Mouse (Mus musculus) retina, adult 2 months (tissue): ENCODE data around the gene Tuba1a.

ENCODE experiments used
- DNase-seq: peaks from one replicate; pipeline ENCODE4 v3.0.0-alpha.2; 2012; ENCODE audit warnings: low read depth, low spot score

The Tuba1a gene

DNA sequence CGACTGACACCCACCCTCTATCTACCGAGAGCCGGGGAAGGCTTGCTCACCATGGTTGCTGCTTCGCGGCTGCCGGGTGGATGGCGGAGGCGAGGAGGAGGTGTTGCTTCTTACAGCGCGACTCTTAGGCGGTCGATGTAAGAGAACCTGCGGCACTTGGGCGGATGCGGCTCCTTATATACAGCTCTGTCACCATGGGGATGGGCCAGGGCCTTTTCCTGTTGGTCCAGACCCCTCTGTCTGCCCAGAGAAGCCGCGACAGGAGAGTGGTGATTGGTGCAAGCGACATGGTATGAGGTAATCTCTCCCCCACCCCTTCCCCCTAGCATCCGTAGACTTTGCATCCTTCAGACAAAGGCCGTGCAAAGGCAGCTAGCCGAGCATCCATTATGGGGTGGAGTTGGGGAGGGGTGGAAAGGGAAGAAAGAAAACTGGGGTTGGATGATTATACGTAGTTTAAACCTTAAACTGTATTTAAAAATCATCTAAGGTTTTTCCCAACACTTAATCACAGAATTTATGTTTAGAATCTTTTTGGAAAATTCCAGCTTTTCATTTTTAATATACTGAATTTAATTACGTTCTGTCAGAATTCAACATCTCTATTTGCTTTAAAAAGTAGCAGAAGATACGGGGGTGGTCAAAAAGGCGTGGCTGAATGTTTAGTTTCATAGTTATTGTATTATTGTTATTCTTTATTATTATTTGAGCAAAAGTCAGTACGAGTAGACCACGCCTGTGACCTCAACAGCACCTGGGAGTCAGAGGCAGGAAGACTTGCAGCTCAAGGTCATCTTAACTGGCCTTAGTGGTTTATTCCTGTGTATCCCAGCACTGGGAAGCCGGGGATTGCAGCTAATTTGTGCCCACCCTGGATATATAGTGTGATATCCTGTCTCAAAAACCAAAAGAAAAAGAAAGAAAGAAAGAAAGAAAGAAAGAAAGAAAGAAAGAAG lies at the start of gene Tuba1a, which contains the start of gene Gm49450:
Gene Tuba1a, minus strand, starts transcription at position 303 of the 956 bp plus-strand sequence.
Gene Gm49450, minus strand, starts transcription at position 151 of the 956 bp plus-strand sequence.
- DNase-seq: peak; percentile 90

DNA sequence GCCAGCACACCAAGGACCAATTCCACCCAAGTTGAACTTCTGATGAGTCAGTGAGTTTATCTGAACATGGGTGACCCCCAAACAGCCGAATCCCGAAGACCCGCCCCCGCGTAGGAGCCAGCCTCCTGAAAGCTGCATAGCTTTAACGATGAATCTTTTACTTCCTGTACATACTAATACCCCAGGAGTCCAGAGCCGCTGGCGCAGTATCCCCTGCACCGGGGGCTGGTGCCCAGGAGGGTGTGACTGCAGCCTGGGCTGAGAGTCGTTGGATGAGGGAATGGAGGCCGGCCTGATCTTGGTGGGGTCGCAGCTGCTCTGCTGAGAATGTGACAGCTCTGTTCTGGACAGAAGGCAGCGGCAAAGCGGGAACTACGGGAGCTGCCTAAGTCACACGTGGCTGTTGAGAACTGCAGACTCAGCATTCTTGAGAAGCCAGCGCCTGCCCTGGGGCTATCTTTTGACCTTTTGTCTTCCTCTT lies 48.0 kb upstream of the Tuba1a start:
- DNase-seq: no peak

DNA sequence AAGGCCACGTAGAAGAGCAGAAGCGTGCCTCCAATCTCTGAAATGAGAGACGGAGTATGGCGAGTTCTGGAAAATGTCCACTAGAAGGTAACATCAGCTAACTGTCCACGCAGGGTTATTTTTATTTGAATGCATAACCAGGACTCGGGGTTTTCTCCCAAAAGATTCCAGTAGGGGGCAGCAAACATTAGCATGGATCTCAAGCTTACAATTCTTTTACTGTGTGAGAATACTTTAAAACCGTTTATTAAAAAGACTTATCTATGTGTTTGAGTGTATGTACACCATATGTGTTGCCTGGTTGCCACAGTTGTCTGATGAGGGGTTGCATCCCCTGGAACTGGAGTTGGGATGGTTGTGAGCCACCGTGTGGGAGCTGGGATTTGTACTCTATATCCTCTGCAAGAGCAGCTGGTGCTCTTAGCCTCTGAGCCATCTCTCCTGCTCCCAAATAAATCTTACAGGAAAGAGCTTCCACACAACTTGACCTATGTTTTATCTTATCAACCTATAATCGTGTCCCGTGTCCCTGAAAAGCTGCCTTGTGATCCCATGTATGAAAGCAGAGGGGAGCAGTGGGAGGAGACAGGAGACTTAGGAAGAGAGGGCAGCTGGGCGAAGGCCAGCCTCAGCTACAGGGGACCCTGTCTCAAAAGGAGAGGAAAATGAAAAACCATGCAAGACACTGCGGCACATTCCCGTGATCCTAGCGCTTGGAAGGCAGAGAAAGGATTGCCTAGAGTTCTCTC lies 47.2 kb upstream of the Tuba1a start:
- no peak for DNase-seq

- no peak for DNase-seq
These were observed 45.3 kb upstream of the Tuba1a start for GRCm38 (mm10) chr15:98998775-98999157.

- no peak for DNase-seq
These were observed 44.7 kb upstream of the Tuba1a start for GRCm38 (mm10) chr15:98997938-98998774.

GRCm38 (mm10) chr15:98996840-98997239 lies 43.3 kb upstream of the Tuba1a start:
- DNase-seq: no peak

GRCm38 (mm10) chr15:98994957-98995520 lies 41.5 kb upstream of the Tuba1a start:
- no peak for DNase-seq

- DNase-seq: peak; percentile 78
These were observed 40.4 kb upstream of the Tuba1a start for GRCm38 (mm10) chr15:98993865-98994264.

- peak; percentile 79 for DNase-seq
These were observed 39.7 kb upstream of the Tuba1a start for GRCm38 (mm10) chr15:98993093-98993793.

DNA sequence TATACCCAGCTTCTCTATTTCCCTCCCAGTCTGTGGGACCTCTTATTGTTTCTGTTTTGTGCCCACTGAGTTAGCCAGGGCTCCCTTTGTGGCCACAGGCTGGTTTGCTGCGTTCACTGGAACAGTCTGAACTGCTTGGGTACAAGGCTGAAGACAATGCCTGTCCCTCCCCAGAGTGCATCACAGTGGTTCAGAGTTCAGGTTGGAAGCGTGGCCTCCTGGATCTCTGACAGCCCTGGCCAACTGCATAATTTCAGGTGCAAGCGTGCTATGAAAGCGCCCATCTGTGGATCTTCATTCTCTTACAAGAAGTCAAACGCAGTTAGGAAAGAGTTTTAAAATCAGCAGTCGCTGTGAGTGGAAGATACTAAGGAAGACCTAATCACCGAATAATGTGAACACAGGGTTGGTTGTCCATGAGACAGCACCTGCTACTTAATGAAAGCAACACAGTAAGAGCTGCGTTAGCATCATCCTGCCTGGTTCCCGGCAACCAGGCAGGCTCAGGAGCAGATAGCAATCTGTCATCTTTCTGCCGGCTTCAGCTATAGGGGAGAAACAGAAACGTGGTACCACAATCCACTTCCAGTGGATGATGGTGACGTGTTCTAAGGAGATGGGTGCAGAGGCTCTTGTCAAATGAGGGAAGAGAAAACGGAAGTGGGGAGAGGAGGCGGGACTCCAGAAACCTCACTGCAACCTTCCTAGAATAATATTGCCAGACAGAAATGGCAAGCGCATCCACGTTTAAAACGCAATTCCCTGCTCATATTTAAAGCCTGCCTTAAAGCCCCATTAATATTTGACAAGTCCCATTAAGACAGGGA lies 38.8 kb upstream of the Tuba1a start:
- no peak for DNase-seq

DNA sequence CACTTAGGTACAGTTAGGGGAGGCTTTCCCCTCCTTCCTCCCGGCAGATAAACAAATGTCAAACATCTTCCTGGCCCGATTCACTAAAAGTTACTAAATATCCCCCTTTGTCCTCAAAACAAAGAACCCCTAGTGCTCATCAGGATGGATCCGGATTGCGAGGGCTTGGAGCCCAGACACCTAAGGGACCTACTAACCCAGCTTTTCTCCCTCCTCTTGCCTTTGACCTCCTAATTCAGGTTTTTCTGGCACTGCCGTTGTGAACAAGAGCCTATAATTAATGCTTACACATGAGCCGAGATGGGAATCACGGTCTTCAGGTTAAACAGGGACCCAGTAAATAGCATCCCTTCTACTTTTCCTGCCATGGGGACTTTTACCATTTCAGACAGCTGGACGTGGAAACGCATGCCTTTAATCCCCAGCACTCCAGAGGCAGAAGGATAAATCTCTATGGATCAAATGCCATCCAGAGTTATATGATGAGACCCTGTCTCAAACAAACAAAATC lies 38.1 kb upstream of the Tuba1a start:
- no peak for DNase-seq

DNA sequence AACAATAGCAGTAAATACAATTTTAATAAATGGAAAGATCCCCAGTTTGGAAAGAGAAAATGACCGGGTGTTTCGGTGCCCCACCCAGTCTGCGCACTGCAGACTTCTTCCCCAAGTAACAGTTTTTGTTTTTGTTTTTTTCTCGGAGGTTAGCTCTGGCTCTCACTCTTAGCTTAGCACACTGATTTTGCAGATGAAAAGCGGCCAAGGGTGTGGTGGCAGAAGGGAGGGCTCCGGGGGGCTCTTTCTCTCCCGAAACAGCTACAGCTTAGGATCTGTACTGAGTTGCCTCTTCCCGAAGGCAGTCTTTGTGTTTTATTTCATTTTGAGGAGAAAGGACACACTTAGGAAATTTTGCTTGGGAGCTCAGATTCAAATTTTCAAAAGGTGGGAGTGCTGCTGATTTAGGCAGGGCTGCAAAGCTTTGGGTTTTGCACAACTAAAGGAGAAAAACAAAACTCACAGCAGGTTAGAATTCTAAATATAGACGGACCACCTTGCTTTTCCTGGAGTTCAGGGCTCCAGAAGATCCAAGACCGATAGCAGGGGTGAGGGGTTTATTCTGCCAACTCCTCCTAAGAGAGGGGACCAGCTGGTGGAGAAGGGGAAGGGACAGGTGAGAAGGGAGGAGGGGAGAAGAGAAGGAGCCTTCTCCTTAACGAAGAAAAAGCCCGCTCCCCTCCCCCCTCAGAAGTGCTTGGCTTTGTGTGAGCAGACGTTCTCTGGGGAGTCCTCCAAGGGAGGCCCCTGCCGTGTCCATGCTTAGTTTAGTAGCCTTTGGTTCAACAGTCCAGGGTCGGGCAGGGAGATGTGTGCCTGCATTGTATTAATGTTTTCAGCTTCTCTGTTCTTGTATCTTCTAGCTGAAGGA lies 37.4 kb upstream of the Tuba1a start:
- no peak for DNase-seq

DNA sequence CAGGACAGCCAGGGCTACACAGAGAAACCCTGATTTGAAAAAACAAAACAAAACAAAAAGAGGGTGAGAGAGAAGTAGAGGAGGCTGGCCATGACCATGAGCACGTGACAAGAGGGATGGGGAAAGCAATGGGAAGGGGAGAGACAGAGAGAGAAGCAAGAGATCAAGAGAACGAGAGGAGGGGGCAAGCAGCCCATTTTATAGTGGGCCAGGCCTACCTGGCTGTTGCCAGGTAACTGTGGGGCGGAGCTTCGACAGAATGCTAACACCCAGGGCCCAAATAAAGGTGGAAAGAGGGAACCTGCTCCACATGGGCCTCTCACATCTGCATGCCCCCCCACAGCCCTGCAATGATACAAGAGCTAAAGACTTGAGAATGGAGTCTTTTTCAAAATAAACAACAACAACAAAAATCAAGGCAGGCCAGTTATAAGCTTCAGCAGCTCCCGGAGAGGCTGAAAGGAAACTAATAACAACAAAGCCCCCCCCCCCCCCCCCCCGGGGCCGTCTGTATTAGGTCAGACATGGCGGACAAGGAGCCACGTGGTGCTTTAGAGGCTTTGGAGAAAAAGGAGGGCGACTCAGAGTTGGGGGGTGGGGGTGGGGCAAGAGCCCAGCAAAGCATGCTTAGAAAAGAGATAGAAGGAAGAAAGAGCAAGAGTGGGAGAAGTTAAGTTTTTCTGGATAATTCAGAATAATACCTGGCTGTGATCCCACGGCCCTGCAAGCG lies 36.4 kb upstream of the Tuba1a start:
- DNase-seq: peak; percentile 71

GRCm38 (mm10) chr15:98988787-98989186 lies 35.3 kb upstream of the Tuba1a start:
- DNase-seq: no peak

- DNase-seq: no peak
These were observed 34.2 kb upstream of the Tuba1a start for GRCm38 (mm10) chr15:98987661-98988181.

DNA sequence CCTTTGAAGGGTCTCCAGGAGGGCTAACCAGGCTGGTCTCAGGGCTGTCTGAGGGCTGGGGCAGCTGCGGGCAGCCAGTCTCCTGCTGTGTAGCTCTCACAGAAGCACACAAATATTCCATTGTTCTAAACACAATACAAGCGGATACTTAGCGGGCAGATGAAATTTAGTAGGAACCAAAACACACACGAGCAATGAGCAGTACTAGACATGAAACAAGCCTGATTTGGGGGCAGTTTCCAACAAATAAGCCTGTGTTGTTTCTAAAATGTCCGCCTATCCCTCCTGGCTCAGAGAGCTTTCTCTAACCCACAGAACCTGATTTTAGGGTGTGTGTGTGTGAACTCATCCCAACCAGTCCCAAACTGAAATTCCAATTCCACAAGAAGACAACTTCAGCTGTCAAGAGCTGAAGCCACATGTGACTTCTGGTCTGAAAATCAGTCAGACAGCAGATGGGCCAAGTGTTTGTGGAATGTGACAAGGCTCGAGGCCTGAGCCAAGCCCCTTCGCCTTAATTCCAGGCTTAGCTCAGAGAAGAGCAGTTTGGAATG lies 33.7 kb upstream of the Tuba1a start:
- DNase-seq: no peak
